Mouse (Mus musculus) layer of hippocampus, postnatal 10 days (tissue): ENCODE data around the gene Fut1. TPM values are rescaled to one million over a fixed set of nuclear protein-coding genes. Genes with fewer than 3 reads are reported as not detected.

ENCODE experiments used
- DNase-seq, 2 experiments: peaks; one replicate each; pipeline ENCODE4 v3.0.0; 2021; ENCODE audit warnings: low spot score in 2 of 2
- total RNA-seq, 2 experiments: library from RNA; stranded (reverse); gene quantifications; 2 replicates each; pipeline ENCODE4 v1.2.3; 2021

Fut1 gene
- total RNA-seq, 2 experiments from 2014 or later, result 0.20 to 0.71 TPM

- no peak for DNase-seq
These were observed 17.9 kb upstream of the Fut1 start for GRCm38 (mm10) chr7:45598960-45599879.

GRCm38 (mm10) chr7:45605704-45606289 lies 11.3 kb upstream of the Fut1 start:
- no peak for DNase-seq

GRCm38 (mm10) chr7:45609511-45609910 lies 7.6 kb upstream of the Fut1 start:
- DNase-seq, result no peak

- no peak for DNase-seq
These were observed 812 bp upstream of the Fut1 start for GRCm38 (mm10) chr7:45616277-45616676.

- no peak for DNase-seq
These were observed 1.2 kb downstream of the Fut1 start for GRCm38 (mm10) chr7:45618316-45618715.

GRCm38 (mm10) chr7:45619592-45619991 lies 2.5 kb downstream of the Fut1 start:
- no peak for DNase-seq

- no peak for DNase-seq
These were observed 4.4 kb downstream of the Fut1 start, which contains the start of gene Izumo1 for GRCm38 (mm10) chr7:45621443-45621842. Gene Izumo1 (plus strand): TSS chr7:45621811.

- no peak for DNase-seq
These were observed 6.4 kb downstream of the Fut1 start for GRCm38 (mm10) chr7:45623507-45623906.

GRCm38 (mm10) chr7:45624718-45625117 lies 7.6 kb downstream of the Fut1 start:
- DNase-seq, result no peak

- no peak for DNase-seq
These were observed 8.4 kb downstream of the Fut1 start for GRCm38 (mm10) chr7:45625481-45625880.

- no peak for DNase-seq
These were observed 9.5 kb downstream of the Fut1 start for GRCm38 (mm10) chr7:45626571-45627076.

GRCm38 (mm10) chr7:45627261-45627660 lies 10.2 kb downstream of the Fut1 start, which contains the start of gene Rasip1:
Gene Rasip1 (plus strand): TSS chr7:45627488.
- DNase-seq, result no peak

- DNase-seq, result peak; percentile 81 to 89
These were observed 11.5 kb downstream of the Fut1 start for GRCm38 (mm10) chr7:45628364-45629294.

- DNase-seq, result no peak
These were observed 13.2 kb downstream of the Fut1 start for GRCm38 (mm10) chr7:45630064-45630907.

- peak; percentile 45 to 56 for DNase-seq
These were observed 15.4 kb downstream of the Fut1 start for GRCm38 (mm10) chr7:45632499-45632898.

GRCm38 (mm10) chr7:45634946-45635681 lies 18.0 kb downstream of the Fut1 start:
- no peak for DNase-seq

- DNase-seq, result no peak
These were observed 18.9 kb downstream of the Fut1 start for GRCm38 (mm10) chr7:45635711-45636688.

- DNase-seq, result no peak
These were observed 20.6 kb downstream of the Fut1 start for GRCm38 (mm10) chr7:45637710-45638109.
